Mouse (Mus musculus) myocyte (in vitro differentiated cells): ENCODE results near the gene Mocs2. TPM values are rescaled to one million over a fixed set of nuclear protein-coding genes. Genes with fewer than 3 reads are reported as not detected.

ENCODE experiments used
- H3K27me3 ChIP-seq: one replicate; pipeline ENCODE4 v1.6.1; 2011; ENCODE audit not compliant: control insufficient read depth, insufficient read depth, insufficient read length
- H3K36me3 ChIP-seq: one replicate; pipeline ENCODE4 v1.6.1; 2011; ENCODE audit not compliant: control insufficient read depth, insufficient read depth
- H3K4me2 ChIP-seq: one replicate; pipeline ENCODE4 v1.6.1; 2011; ENCODE audit warnings: low read depth, control low read depth
- H3K4me3 ChIP-seq: one replicate; pipeline ENCODE4 v1.5.1; 2011; ENCODE audit warnings: mild to moderate bottlenecking, control low read depth, moderate library complexity
- H3K79me2 ChIP-seq: one replicate; pipeline ENCODE4 v1.6.1; 2011; ENCODE audit not compliant: control insufficient read depth, insufficient read depth
- H3ac ChIP-seq: one replicate; pipeline ENCODE4 v1.6.1; 2011; ENCODE audit not compliant: control insufficient read depth, insufficient read length
- CEBPB ChIP-seq: IDR thresholded peaks from 2 replicates; pipeline ENCODE4 v1.6.1; 2011; ENCODE audit warnings: mild to moderate bottlenecking, moderate library complexity; ENCODE audit not compliant: poor library complexity, insufficient read depth, severe bottlenecking
- E2F4 ChIP-seq: IDR thresholded peaks from one replicate; pipeline ENCODE4 v1.6.1; 2011; ENCODE audit warnings: mild to moderate bottlenecking, control low read depth, moderate library complexity; ENCODE audit not compliant: insufficient read depth
- MAX ChIP-seq: IDR thresholded peaks from one replicate; pipeline ENCODE4 v1.6.1; 2011; ENCODE audit warnings: low read depth, mild to moderate bottlenecking, control low read depth
- MYOD1 ChIP-seq, 3 experiments: IDR thresholded peaks; one replicate each; pipeline ENCODE4 v1.6.1; 2011; ENCODE audit warnings: control low read depth in 2 of 3, low read depth in 2 of 3, mild to moderate bottlenecking in 2 of 3, moderate library complexity in 1 of 3; ENCODE audit not compliant: insufficient read length in 2 of 3, control insufficient read depth in 1 of 3
- MYOG ChIP-seq, 3 experiments: IDR thresholded peaks; one replicate each; pipeline ENCODE4 v1.6.1; 2011; ENCODE audit warnings: control low read depth in 2 of 3, low read depth in 2 of 3, mild to moderate bottlenecking in 2 of 3; ENCODE audit not compliant: insufficient read length in 2 of 3, control insufficient read depth in 1 of 3, insufficient read depth in 1 of 3
- POLR2A ChIP-seq: IDR thresholded peaks from one replicate; pipeline ENCODE4 v1.6.1; 2011; ENCODE audit warnings: low read depth, mild to moderate bottlenecking, control low read depth, moderate library complexity; ENCODE audit not compliant: insufficient read length
- POLR2AphosphoS2 ChIP-seq: IDR thresholded peaks from one replicate; pipeline ENCODE4 v1.6.1; 2011; ENCODE audit warnings: low read depth, control low read depth; ENCODE audit not compliant: insufficient read length
- REST ChIP-seq: IDR thresholded peaks from one replicate; pipeline ENCODE4 v1.6.1; 2011; ENCODE audit warnings: mild to moderate bottlenecking, control low read depth, moderate library complexity; ENCODE audit not compliant: insufficient read depth, insufficient read length
- SRF ChIP-seq: IDR thresholded peaks from one replicate; pipeline ENCODE4 v1.6.1; 2011; ENCODE audit warnings: low read depth; ENCODE audit not compliant: control insufficient read depth, insufficient read length
- TCF12 ChIP-seq: IDR thresholded peaks from one replicate; pipeline ENCODE4 v1.6.1; 2011; ENCODE audit warnings: mild to moderate bottlenecking, control low read depth; ENCODE audit not compliant: poor library complexity, insufficient read depth, severe bottlenecking
- TCF3 ChIP-seq: IDR thresholded peaks from one replicate; pipeline ENCODE4 v1.6.1; 2011; ENCODE audit warnings: low read depth, control low read depth; ENCODE audit not compliant: insufficient read length
- USF1 ChIP-seq: IDR thresholded peaks from one replicate; pipeline ENCODE4 v1.6.1; 2011; ENCODE audit warnings: low read depth, mild to moderate bottlenecking, control low read depth, moderate library complexity
- polyA plus RNA-seq: library from polyadenylated mRNA; unstranded; fragments of >200 nt; fragmentation: generic; extraction: Trizol; gene quantifications from one replicate; pipeline ENCODE4 v1.2.1, GENCODE M21; 2012; ENCODE audit warnings: missing spikeins

The Mocs2 gene
- polyA plus RNA-seq, 1 experiment: 30.4 TPM

DNA sequence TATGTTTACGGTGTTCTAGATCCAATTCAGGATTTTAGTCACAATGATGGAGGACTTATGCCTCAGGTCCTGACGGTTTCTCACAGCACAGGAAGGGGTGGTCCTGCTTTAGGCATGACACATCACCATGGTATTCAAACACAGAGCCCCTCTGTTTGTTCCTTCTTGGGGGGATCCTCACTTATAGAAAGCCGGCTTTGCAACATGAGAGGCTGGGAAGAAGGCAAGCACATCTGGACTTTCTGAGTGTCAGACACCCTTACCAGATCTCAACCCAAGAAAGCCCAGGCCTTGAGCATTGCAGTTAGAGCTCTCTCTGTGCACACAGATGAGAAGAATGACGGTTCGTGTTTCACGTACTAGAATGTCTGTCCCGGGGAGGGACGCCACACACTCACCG lies 21.1 kb downstream of the Mocs2 start:
- Histone ChIP-seq H3ac (no peak overlapping the region), H3K4me2 (no peak overlapping the region), H3K79me2 (no peaks in the 10 kb centered on the region), H3K36me3 (no peaks in the 10 kb centered on the region), H3K27me3 (no peaks in the 10 kb centered on the region), H3K4me3 (no peak overlapping the region)
- TF ChIP-seq TCF12: no peak
- TF ChIP-seq MYOG (IDR thresholded peaks at IDR 0.05; ENCODE audit: control insufficient read depth in 1 of 3, insufficient read depth in 1 of 3, insufficient read length in 2 of 3, low read depth in 2 of 3): no peak
- no peak for TF ChIP-seq TCF3

DNA sequence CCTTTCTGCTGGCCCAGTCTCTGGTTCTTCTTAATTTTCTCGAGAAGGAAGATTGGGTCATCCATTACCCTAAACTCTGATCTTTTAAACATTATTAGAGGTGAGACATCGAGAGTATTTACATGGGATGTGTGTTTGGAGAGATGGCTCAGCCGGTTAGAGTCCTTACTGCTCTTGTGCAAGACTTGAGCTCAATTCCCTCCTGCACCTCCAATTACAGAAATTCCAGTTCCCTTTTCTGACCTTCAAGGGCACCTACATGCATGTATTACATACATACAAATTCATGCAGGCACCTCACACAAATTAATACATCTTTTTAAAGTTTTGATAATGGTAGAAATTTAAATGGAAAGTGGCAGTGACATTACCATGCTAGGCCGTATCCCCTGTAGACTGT lies 22.5 kb downstream of the Mocs2 start:
- Histone ChIP-seq H3K27me3 (no peaks in the 10 kb centered on the region), H3K36me3 (no peaks in the 10 kb centered on the region), H3K4me2 (no peak overlapping the region), H3K79me2 (no peaks in the 10 kb centered on the region), H3K4me3 (no peak overlapping the region), H3ac (no peak overlapping the region)
- TF ChIP-seq POLR2A: no peak

DNA sequence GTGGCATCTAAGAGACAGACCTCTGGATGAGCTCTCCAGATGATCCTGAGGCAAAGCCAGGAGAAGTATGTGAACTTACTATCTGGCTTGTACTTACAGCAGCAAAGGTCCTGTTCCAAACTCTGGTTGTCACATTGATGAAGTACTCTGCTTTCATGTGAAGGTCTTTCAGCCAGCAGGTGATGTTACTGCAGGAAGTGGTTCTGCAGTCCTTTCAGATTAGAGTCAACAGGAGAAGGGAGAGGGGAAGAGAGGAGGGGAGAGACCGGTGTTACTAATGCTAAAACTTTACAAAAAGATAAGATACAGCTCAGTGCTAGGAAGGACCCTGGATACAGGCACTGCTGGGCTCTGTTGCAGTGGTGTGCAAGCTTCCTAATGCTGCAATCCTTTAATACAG lies 25.3 kb downstream of the Mocs2 start:
- TF ChIP-seq MYOG (IDR thresholded peaks at IDR 0.05; ENCODE audit: control insufficient read depth in 1 of 3, insufficient read depth in 1 of 3, insufficient read length in 2 of 3, low read depth in 2 of 3) (no peak), TCF3 (no peak), SRF (no peak), E2F4 (no peak), POLR2AphosphoS2 (no peak), CEBPB (no peak), USF1 (no peak), REST (no peak), MAX (no peak), TCF12 (no peak), MYOD1 (IDR thresholded peaks at IDR 0.05; ENCODE audit: control insufficient read depth in 1 of 3, insufficient read length in 2 of 3, low read depth in 2 of 3) (no peak), POLR2A (no peak)
- H3K36me3 ChIP-seq: no peaks in the 10 kb centered on the region

DNA sequence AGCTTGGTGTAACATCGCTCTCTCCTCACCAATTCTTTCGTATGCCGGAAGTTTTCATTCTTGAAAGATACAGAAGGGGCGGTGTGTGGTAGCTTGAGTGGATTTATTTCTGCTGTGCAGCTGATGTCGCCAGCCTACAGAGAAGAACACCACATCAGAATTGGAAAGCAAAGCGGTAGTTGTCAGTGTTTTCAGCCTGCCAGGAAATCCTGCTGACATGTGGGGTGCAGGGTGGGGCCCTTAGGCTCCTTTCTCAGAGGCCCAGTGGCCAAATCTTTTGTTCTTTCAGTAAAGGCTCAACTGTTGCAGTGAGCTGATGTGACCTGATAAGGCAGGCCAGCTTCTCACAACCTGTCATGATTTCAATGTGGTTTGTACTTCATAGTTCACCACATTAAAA lies 27.8 kb downstream of the Mocs2 start:
- Histone ChIP-seq H3K27me3 (no peaks in the 10 kb centered on the region), H3K4me3 (no peak overlapping the region), H3K4me2 (no peak overlapping the region), H3ac (no peak overlapping the region), H3K79me2 (no peaks in the 10 kb centered on the region), H3K36me3 (no peaks in the 10 kb centered on the region)
- TF ChIP-seq TCF3: no peak
- no peak for TF ChIP-seq USF1
- no peak for TF ChIP-seq POLR2A
- no peak for TF ChIP-seq REST

More for the DNA sequence above, 25.3 kb downstream of the Mocs2 start:
- H3K4me3 ChIP-seq: no peak overlapping the region
- no peaks in the 10 kb centered on the region for H3K27me3 ChIP-seq
- H3ac ChIP-seq: no peak overlapping the region
- H3K4me2 ChIP-seq: no peak overlapping the region
- no peaks in the 10 kb centered on the region for H3K79me2 ChIP-seq

DNA sequence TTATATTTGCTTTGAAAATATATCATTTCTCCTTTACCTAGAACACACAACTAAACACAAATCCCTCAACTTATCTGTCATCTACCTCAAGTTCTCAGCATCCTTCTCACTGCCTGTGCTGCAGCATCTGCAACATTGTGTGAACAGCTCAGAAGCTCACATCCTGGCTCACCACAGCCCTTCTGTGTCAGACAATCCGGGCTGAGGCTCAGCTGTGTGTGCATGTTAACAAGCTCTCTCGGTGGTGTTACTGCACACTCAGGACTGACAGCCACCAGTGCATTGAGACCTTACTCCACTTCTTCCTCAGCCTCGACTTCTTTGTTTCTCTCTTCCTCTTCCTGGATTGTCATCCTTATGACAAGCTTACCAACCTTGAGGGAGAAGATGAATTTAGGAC lies 30.9 kb downstream of the Mocs2 start:
- H3K36me3 ChIP-seq: no peaks in the 10 kb centered on the region
- H3K27me3 ChIP-seq: no peaks in the 10 kb centered on the region
- no peak overlapping the region for H3ac ChIP-seq
- H3K79me2 ChIP-seq: no peaks in the 10 kb centered on the region
- no peak overlapping the region for H3K4me2 ChIP-seq
- H3K4me3 ChIP-seq: no peak overlapping the region
- no peak for TF ChIP-seq REST
- no peak for TF ChIP-seq POLR2A
- TF ChIP-seq USF1: no peak
- no peak for TF ChIP-seq MYOG (IDR thresholded peaks at IDR 0.05; ENCODE audit: control insufficient read depth in 1 of 3, insufficient read depth in 1 of 3, insufficient read length in 2 of 3, low read depth in 2 of 3)
- TF ChIP-seq MYOD1 (IDR thresholded peaks at IDR 0.05; ENCODE audit: control insufficient read depth in 1 of 3, insufficient read length in 2 of 3, low read depth in 2 of 3): no peak
- TF ChIP-seq TCF12: no peak
- no peak for TF ChIP-seq MAX
- TF ChIP-seq CEBPB: no peak
- no peak for TF ChIP-seq E2F4
- TF ChIP-seq POLR2AphosphoS2: no peak
- TF ChIP-seq SRF: no peak

DNA sequence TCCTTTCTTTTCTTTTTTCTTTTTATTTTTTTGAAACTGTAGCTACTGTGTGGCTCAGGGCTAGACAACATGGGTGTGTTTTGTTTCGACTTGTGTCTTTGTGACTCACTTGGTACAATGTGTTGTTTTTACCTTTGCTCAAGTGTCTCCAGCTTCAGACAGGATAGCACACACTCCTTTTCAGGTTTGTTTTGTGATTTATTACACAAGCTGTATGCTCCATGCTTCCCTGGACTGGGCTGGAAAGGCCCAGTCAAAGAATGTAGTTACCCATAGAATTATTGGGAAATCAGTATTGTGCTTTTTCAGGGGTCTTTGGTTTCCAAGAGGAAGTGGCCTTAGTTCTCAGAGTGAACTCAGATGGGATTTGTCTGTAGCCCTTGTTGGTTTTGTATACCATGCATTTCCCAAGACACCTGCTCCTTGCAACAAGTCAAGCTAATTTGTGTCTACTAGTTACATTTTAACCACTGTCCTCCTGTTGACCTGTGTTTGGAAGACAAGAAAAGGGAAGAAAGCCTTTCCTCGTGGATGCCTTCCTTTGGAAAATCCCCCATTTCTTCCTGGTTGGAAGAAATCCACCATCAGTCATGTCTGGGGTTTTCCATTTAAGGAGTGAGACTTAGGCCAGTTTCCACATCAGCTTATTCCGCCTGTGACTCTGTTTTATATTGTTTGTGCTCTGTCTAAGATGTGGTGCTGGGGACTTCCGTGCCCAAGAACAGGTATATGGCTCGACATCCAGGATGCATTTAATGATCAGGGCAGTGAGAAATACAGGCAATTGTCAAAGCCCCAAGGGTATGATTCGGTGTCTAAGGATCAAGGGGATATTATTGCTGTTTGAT lies 34.5 kb downstream of the Mocs2 start:
- no peaks in the 10 kb centered on the region for H3K27me3 ChIP-seq
- H3K4me3 ChIP-seq: no peak overlapping the region
- no peak overlapping the region for H3K4me2 ChIP-seq
- H3ac ChIP-seq: no peak overlapping the region
- no peak for TF ChIP-seq CEBPB
- no peak for TF ChIP-seq SRF
- no peaks in the 10 kb centered on the region for H3K79me2 ChIP-seq
- H3K36me3 ChIP-seq: no peaks in the 10 kb centered on the region
